Mouse (Mus musculus) right cerebral cortex, postnatal 4 days (tissue): ENCODE results near the gene Mpig6b.

Experiments used
- DNase-seq: peaks from one replicate; pipeline ENCODE4 v3.0.0-alpha.2; 2022

The Mpig6b gene

GRCm38 (mm10) chr17:35066084-35066483 is at the start of gene Mpig6b:
Mpig6b (minus strand) TSS chr17:35066184.
- no peak for DNase-seq

- no peak for DNase-seq
Measured at GRCm38 (mm10) chr17:35115046-35116019, 49.3 kb upstream of the Mpig6b start, which contains the start of gene Ly6g5b. Ly6g5b (minus strand) TSS chr17:35115428.

GRCm38 (mm10) chr17:35111774-35112173 is 45.8 kb upstream of the Mpig6b start:
- DNase-seq: no peak

- DNase-seq: no peak
Measured at GRCm38 (mm10) chr17:35108097-35108496, 42.1 kb upstream of the Mpig6b start, which contains the start of gene Ly6g5c. Ly6g5c (plus strand) TSS chr17:35108279.

- DNase-seq: no peak
Measured at GRCm38 (mm10) chr17:35106522-35106921, 40.5 kb upstream of the Mpig6b start.

- DNase-seq: peak; percentile 38
Measured at GRCm38 (mm10) chr17:35105740-35106389, 39.9 kb upstream of the Mpig6b start.

GRCm38 (mm10) chr17:35104754-35105153 is 38.8 kb upstream of the Mpig6b start:
- DNase-seq: no peak

DNA sequence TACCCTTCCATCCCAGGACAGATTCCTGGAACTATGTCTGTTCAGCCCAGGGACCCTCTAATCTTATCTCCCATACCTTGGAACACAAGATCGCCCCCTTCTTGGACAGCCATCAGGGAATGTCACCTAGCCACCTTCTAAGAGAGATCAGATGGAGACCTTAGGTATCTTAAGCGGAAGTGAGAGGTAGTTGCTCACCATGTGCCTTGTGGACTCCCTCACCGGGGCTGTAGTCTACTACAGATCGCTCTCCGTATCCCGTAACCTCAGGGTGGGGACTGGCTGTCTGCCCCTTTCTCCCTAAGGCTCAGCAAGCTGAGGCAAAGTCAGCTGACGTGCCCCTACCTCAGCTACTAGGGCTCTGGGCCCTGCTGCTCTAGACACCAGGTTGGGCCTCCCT is 38.1 kb upstream of the Mpig6b start:
- DNase-seq: no peak

DNA sequence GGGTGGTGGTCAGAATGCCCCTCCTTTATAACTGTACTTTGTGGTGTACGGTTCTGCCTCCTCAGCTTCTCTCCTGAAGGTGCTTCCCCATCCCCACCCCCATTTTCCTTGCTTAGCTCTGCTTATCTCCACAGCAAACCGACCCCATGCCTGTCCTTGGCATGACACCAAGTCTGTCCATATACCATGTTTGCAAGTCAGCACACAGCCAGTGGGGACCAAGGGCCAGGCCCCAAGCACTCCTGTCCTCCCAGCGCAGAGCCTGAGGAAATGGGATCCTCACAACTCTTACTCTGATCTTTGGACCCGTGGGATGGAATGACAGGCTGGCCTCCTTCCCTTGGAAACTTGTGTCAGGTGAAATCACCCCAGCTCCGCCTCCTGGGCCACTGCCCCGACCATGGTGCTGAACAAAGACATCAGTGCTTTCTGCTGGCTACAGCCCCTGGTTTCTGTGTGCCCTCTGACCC is 37.3 kb upstream of the Mpig6b start:
- no peak for DNase-seq

- DNase-seq: no peak
Measured at GRCm38 (mm10) chr17:35102299-35102698, 36.3 kb upstream of the Mpig6b start.

- no peak for DNase-seq
Measured at GRCm38 (mm10) chr17:35101161-35101560, 35.2 kb upstream of the Mpig6b start.

GRCm38 (mm10) chr17:35100196-35100765 is 34.3 kb upstream of the Mpig6b start:
- DNase-seq: no peak

GRCm38 (mm10) chr17:35097164-35097655 is 31.2 kb upstream of the Mpig6b start:
- DNase-seq: no peak

GRCm38 (mm10) chr17:35096597-35096996 is 30.6 kb upstream of the Mpig6b start:
- no peak for DNase-seq

DNA sequence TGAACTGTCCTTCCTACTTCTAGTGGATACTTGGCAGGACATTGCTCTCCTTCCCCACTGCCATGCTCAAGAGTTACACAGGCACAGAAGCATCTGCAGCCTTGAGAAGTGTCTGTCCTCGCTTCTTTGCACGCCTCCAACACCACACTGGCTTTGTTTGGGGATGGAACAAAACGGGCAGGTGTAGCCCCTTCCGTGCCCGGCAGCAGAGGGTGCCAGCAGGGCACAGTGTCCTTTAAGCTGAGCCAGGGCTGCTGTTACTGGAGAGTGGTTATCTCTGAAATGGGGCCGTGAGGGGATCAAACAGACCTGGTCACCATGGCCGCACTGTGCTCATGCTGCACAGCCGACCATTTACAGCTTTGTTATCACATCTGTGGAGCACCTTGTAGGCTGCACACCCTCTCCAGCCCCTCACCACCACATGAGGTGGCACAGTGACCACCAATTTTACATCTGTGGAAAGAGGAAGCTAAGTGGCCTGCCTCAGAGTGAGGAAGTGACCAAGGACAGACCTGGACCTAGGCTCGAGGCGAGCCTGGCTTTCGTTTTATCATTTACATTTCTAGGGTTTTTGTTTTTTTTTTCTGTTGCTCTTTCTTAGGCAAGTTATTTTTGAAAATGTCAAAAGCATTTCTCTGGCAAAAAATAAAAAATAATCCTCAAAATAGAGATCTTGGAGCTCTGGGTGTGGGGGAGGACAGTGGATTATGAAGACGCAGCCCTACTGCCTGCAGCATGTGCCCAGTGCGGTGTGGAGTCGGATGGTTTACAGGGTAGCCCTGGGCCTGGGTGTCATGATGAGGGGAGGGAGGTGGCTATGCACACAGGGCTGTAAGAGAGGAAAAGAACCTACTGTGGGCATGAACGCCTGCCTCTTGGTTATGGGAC is 28.7 kb upstream of the Mpig6b start:
- DNase-seq: no peak

DNA sequence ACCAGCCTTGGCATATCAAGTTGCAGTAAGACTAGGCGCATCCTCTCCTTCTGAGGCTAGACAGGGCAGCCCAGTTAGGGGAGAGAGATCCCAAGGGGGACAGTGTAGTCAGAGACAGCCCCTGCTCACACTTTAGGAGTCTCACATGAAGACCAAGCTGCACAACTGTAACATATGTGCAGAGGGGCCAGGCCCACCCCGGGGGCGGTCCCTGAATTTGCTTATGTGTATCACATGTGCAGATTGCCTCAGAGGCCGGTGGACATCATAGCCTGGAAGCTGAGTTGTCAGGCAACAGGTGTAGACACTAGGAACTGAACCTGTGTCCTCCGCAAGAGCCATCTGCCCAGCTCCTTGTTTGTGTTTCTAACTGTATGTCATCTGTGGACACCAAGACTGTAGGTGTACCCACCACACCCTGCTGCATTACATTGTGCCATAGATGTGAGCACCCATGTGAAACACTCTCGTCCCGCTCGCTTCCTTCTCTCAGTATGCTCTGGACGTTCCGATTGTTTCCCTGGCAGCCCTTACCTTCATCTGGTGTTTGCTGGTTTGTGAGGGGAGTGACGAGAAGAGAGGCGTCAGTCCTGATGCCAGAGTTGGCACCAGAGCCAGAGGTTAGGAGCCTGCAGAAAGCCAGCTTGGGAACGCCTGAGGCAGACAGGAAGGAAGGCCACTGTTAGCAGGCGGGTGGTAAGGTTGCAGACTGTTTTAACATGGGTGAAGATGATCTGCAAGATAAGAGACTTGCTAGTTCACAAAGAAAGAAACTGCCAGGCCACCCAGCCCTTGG is 26.6 kb upstream of the Mpig6b start:
- DNase-seq: no peak

GRCm38 (mm10) chr17:35090166-35090932 is 24.4 kb upstream of the Mpig6b start:
- no peak for DNase-seq

DNA sequence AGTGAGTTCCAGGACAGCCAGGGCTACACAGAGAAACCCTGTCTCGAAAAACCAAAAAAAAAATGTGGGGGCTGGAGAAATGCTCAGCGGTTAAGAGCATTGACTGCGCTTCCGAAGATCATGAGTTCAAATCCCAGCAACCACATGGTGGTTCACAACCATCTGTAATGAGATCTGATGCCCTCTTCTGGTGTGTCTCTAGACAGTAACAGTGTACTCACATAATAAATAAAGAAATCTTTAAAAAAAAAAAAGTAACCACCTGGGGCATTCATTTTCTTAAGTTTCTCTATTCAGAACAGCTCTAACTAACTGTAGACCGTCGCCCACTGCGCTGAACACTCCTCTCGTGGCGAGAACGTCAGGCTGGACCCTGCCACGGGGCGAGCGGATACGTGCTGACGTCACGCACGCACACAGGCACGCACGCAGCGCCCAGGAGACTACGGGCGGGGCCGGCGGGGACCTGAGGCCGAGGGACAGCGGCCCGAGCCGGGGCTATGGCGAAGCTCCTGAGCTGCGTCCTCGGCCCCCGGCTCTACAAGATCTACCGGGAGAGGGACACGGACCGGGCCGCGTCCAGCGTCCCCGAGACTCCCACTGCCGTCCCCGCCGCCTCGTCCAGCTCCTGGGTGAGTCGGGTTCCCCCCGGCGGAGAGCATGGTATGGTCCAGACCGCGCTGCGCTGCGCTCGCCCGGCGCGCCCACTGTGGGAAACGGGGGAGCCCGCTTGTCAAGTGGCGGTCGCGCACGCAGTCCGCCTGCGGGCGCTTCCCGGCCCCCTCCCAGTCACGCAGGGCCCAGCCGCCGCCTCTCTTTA is 23.1 kb upstream of the Mpig6b start, which contains the start of gene Abhd16a:
Gene Abhd16a (plus strand): TSS at position 439 of the 820 bp plus-strand sequence.
- DNase-seq: peak; percentile 91

DNA sequence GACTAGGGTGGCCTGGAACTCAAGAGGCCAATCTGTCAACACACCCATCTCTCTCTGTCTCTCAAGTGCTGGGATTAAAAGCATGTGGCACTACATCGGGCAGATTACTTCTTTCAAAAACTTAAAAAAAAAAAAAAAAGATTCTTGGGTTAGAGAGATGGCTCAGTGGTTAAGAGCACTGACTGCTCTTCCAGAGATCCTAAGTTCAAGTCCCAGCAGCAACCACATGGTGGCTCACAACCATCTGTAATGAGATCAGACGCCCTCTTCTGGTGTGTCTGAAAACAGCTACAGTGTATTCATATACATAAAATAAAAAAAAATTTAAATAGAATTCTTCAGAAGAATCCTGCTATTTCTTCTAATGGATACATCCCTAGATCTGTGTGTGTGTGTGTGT is 22.2 kb upstream of the Mpig6b start:
- no peak for DNase-seq
